Mouse (Mus musculus): Measurements from ENCODE around the gene Dip2a. TPM values are rescaled to one million over a fixed set of nuclear protein-coding genes. Genes with fewer than 3 reads are reported as not detected.

The Dip2a gene
- polyA plus RNA-seq, 1 experiment: not detected

DNA sequence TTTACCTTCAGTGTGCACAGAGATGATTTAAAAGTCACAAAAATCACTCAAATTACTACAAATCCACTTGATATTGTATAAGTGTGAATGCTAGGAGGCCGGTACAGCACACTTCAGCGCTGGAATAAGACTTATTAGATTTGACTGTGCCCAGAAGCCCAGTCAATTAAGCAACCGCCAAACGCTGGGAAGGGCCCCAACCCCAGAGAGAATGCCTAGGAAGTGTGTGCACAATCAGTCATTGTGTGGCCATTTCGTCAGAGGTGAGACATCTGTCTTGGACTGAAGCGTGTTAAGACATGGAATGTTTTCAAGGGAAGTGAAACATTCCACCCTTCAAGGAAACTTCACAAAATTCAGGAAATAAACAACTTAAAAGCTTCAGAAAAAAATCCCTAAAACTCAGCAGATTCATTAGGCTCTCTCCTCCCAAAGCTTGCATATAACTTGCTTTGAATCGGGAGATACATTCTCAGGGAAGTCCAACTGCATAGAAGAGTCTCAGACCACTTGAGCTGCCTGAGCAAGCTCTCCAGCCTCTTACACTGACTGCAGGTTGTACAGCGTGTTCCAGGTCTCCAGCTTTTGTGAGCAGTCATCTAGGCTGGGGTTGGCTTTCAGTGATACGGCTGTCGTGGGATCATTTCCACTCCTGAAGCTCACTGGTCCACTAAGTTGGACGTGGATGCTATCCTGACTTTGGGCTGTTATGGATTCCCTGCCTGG, 56.7 kb downstream of the Dip2a start:
- WGBS: 58% methylated on average over 11 of the region's 11 CpGs
- Histone ChIP-seq H3K27ac (ENCODE audit: insufficient read depth, low read depth, low read length) (no peak overlapping the region), H3K4me3 (ENCODE audit: insufficient read depth, low read depth, low read length) (no peak overlapping the region), H3K4me1 (ENCODE audit: control insufficient read depth, insufficient read depth, low read length) (no peaks in the 10 kb centered on the region; the same call in 1 of the 2 replicates)
- TF ChIP-seq POLR2A (IDR thresholded peaks at IDR 0.05; ENCODE audit: insufficient read depth, low read depth, low read length) (no peak), CTCF (IDR thresholded peaks at IDR 0.05; ENCODE audit: insufficient read depth, low read depth, low read length) (no peak)

DNA sequence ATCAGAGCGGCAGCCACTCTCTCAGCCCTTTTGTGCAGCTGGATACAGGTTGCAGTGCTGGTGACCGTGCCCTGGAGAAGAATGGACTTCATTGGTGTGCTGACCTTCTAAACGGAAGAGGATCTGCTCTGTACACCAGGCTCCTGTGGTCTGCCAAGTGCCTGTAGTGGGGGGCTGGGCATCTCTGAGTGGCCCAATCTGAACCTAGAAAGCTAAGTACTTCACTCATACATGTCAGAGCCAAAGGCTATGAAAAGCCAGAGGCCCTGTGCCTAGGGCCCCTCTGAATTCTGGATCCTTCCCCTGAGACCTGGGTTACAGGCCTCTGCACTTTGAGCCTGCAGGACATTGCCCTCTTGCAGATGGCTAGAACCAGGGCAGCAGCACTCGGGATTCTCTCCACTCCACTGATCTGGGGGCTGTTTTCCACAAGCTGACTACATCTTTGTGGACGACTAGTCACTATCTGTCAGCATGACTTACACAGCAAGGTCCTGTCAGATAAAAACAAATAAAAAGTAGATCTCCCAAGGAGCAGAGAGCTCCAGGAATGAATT, 66.5 kb downstream of the Dip2a start:
- Histone ChIP-seq H3K4me3 (ENCODE audit: insufficient read depth, low read depth, low read length) (no peak overlapping the region), H3K27ac (ENCODE audit: insufficient read depth, low read depth, low read length) (no peak overlapping the region), H3K4me1 (ENCODE audit: control insufficient read depth, insufficient read depth, low read length) (no peaks in the 10 kb centered on the region)
- TF ChIP-seq CTCF (IDR thresholded peaks at IDR 0.05; ENCODE audit: insufficient read depth, low read depth, low read length): no peak
- no peak for TF ChIP-seq POLR2A (IDR thresholded peaks at IDR 0.05; ENCODE audit: insufficient read depth, low read depth, low read length)
- 71% methylated on average over 5 of the region's 5 CpGs for whole genome bisulfite sequencing

DNA sequence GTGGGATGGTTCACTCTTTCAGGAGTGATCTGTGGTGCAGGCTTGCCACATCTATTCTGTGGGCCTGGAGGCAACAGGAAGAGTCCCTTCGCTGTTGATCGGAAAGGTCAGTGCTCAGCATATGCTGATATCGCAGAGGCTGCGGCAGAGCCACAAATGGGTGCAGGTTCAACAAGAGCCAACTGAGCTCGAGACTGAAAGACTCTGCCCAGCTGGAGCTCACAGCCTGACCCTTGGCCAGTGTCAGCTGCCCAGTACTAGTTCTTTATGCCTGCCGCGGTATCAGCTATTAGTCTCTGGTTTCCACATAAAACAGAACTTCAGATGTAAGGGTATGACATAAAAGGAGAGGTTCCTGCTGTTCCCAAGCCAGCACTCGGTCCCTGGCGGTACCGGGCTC, 69.8 kb downstream of the Dip2a start:
- 76% methylated on average over 10 of the region's 10 CpGs for WGBS
- Histone ChIP-seq H3K27ac (ENCODE audit: insufficient read depth, low read depth, low read length) (no peak overlapping the region), H3K4me3 (ENCODE audit: insufficient read depth, low read depth, low read length) (no peak overlapping the region), H3K4me1 (ENCODE audit: control insufficient read depth, insufficient read depth, low read length) (0 out of 2 replicates have a peak, but pooled peaks cover 2% of the 10 kb centered on the region)
- no peak for TF ChIP-seq CTCF (IDR thresholded peaks at IDR 0.05; ENCODE audit: insufficient read depth, low read depth, low read length)
- TF ChIP-seq POLR2A (IDR thresholded peaks at IDR 0.05; ENCODE audit: insufficient read depth, low read depth, low read length): no peak

DNA sequence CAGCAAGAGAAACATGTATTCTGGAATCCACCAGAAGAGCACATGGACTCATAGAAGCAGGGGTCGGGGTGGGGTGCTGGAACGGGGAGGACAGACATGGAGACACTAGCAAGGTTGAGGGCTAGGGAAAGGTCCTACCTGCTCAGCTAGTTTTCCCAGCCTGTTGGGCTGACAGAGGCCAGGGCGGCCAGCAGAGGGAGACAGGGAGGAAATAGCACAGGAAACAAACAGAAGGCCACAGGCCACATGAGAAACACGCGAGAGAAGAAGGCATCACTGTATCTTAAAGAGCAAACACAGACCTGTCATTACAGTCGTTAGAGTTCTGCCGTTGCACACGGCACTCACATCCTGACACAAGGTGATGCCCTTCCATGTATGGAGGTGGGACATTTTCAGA, 73.9 kb downstream of the Dip2a start:
- Histone ChIP-seq H3K4me3 (ENCODE audit: insufficient read depth, low read depth, low read length) (no peak overlapping the region), H3K27ac (ENCODE audit: insufficient read depth, low read depth, low read length) (no peak overlapping the region), H3K4me1 (ENCODE audit: control insufficient read depth, insufficient read depth, low read length) (0 out of 2 replicates have a peak, but pooled peaks cover 4% of the 10 kb centered on the region)
- TF ChIP-seq CTCF (IDR thresholded peaks at IDR 0.05; ENCODE audit: insufficient read depth, low read depth, low read length) (peak; percentile 28; the same call in 1 of the 2 replicates), POLR2A (IDR thresholded peaks at IDR 0.05; ENCODE audit: insufficient read depth, low read depth, low read length) (no peak)
- WGBS: 50% methylated on average over 8 of the region's 8 CpGs

DNA sequence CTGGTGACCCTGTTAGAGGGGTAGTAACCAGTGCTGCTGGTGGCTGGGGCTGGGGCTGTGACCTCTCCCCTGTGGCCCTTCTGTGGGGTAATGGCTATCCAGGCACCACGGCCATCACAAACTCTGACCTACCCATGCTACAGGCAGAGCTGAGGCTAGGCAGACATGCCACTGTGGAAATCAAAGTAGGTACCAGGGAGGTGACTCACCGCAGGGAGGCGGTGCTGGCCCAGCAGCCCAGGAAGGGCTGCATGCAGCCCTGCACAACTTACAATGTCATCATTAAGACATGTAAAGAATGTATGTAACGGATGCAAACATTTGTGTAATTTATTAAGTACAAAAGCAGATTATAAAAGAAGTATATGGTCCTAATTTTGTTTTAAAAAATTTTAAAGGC, 82.7 kb downstream of the Dip2a start:
- H3K4me1 ChIP-seq (ENCODE audit: control insufficient read depth, insufficient read depth, low read length): no peaks in the 10 kb centered on the region; the same call in 1 of the 2 replicates
- no peak overlapping the region for H3K27ac ChIP-seq (ENCODE audit: insufficient read depth, low read depth, low read length)
- no peak overlapping the region for H3K4me3 ChIP-seq (ENCODE audit: insufficient read depth, low read depth, low read length)
- no peak for TF ChIP-seq POLR2A (IDR thresholded peaks at IDR 0.05; ENCODE audit: insufficient read depth, low read depth, low read length)
- no peak for TF ChIP-seq CTCF (IDR thresholded peaks at IDR 0.05; ENCODE audit: insufficient read depth, low read depth, low read length)
- WGBS: 57% methylated on average over 4 of the region's 4 CpGs

DNA sequence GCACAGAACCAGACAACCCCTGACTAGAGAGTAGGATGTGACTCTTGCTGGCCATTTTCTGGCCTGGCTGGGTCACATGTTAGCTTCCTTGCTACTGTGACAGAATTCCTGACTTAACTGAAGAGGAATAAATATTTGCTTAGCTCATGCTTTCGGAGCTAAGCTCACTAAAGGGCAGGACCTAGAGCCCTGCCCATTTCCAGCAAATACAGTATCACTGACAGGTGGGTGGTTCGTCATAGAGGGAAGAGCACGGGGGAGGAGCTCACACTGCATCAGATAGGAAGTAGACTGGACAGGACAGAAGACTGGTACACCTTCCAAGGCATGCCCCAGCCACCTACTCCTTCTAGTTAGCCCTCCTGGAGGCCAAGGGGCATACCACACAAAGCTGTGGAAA, 83.6 kb downstream of the Dip2a start:
- H3K4me3 ChIP-seq (ENCODE audit: insufficient read depth, low read depth, low read length): no peak overlapping the region
- H3K27ac ChIP-seq (ENCODE audit: insufficient read depth, low read depth, low read length): no peak overlapping the region
- no peak for TF ChIP-seq POLR2A (IDR thresholded peaks at IDR 0.05; ENCODE audit: insufficient read depth, low read depth, low read length)
- TF ChIP-seq CTCF (IDR thresholded peaks at IDR 0.05; ENCODE audit: insufficient read depth, low read depth, low read length): no peak
- WGBS: 78% methylated on average over 3 of the region's 3 CpGs
- H3K4me1 ChIP-seq (ENCODE audit: control insufficient read depth, insufficient read depth, low read length): no peaks in the 10 kb centered on the region; the same call in 1 of the 2 replicates

DNA sequence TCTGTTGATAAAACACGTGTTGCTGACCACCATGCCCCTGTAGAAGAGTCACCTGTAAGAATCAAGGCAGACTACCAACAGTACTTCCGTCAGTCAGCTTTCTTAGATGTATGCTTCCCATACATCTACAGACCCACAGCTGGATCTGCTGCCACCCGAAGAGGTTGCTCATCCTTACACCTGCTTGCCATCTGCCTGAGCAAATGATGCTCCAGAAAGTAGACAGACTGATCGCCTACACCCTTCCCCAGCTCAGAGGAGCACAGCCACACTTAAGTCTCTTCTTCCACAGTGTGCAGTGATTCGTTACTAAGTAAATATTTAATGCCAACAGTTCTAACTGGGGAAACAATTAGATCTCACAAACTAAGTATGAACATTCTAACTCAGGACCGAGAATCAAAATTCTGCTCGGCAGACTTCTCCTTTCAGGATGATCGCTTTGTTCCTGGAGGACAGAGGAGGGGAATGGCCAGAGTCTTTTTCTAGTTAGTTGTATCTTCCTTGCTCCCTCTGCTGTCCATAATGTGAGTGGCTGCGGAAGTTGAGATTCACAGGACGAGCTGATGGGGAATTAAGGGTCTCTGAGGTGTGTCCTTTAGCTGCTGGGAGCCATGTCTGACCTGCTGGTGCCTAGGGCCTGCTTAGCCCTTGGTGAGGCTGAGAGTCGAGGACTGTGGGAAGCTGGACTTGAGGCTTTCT, 84.6 kb downstream of the Dip2a start:
- no peak overlapping the region for H3K4me3 ChIP-seq (ENCODE audit: insufficient read depth, low read depth, low read length)
- H3K4me1 ChIP-seq (ENCODE audit: control insufficient read depth, insufficient read depth, low read length): no peaks in the 10 kb centered on the region; the same call in 1 of the 2 replicates
- TF ChIP-seq POLR2A (IDR thresholded peaks at IDR 0.05; ENCODE audit: insufficient read depth, low read depth, low read length) (no peak), CTCF (IDR thresholded peaks at IDR 0.05; ENCODE audit: insufficient read depth, low read depth, low read length) (no peak)
- 63% methylated on average over 11 of the region's 11 CpGs for WGBS
- no peak overlapping the region for H3K27ac ChIP-seq (ENCODE audit: insufficient read depth, low read depth, low read length)

DNA sequence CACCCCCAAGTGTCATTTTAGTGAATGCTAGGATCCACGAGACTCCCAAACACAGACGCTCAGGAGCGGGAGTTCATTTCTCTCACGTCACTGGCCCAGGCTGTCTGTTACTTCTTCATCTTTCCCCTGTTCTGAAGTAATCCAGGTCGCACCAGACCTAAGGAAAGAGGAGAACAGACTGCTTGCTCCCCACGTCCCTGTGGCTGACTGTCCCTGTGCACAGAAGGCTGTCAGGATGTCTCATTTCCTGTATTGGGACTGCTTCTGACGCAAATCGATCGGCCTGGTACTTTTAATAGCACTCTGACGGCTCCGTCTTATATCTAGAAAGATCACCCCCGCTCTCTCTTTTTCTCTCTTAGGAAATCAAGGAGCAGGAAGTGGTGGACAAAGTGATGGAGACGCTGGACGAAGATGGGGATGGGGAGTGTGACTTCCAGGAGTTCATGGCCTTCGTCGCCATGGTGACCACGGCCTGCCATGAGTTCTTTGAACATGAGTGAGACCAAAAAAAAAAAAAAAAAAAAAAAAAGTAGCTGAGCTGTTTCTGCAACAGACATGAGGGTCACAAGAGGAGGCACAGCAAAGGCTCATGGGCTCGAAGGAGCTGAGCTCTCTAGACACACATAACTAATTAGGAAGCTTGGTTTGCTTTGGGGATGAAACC, 85.4 kb downstream of the Dip2a start:
- H3K27ac ChIP-seq (ENCODE audit: insufficient read depth, low read depth, low read length): no peak overlapping the region
- WGBS: 83% methylated on average over 18 of the region's 18 CpGs
- TF ChIP-seq CTCF (IDR thresholded peaks at IDR 0.05; ENCODE audit: insufficient read depth, low read depth, low read length) (no peak), POLR2A (IDR thresholded peaks at IDR 0.05; ENCODE audit: insufficient read depth, low read depth, low read length) (no peak)

More for the DNA sequence above, 85.4 kb downstream of the Dip2a start:
- H3K4me1 ChIP-seq (ENCODE audit: control insufficient read depth, insufficient read depth, low read length): no peaks in the 10 kb centered on the region; the same call in 1 of the 2 replicates
- no peak overlapping the region for H3K4me3 ChIP-seq (ENCODE audit: insufficient read depth, low read depth, low read length)
